Mouse (Mus musculus) ES-E14 (cell line): ENCODE measurements around the gene Cbs.

Experiments used
- CHD2 ChIP-seq: IDR thresholded peaks from 2 replicates; pipeline ENCODE4 v1.6.1; 2014; ENCODE audit warnings: mild to moderate bottlenecking, low read depth, low read length, inconsistent platforms
- HCFC1 ChIP-seq: IDR thresholded peaks from 2 replicates; pipeline ENCODE4 v1.6.1; 2012; ENCODE audit warnings: low read length, inconsistent platforms, borderline replicate concordance; ENCODE audit not compliant: insufficient read depth
- MAFK ChIP-seq: IDR thresholded peaks from 2 replicates; pipeline ENCODE4 v1.6.1; 2014; ENCODE audit warnings: mild to moderate bottlenecking, low read depth, low read length, inconsistent platforms; ENCODE audit not compliant: insufficient read depth
- ZC3H11A ChIP-seq: IDR thresholded peaks from 2 replicates; pipeline ENCODE4 v1.6.1; 2012; ENCODE audit warnings: low read depth, mild to moderate bottlenecking, inconsistent platforms, low read length, borderline replicate concordance
- ZNF384 ChIP-seq: IDR thresholded peaks from 2 replicates; pipeline ENCODE4 v1.6.1; 2012; ENCODE audit warnings: low read depth, low read length, inconsistent platforms

GRCm38 (mm10) chr17:31636942-31637811 is at the start of gene Cbs:
- no peak for TF ChIP-seq CHD2
- no peak for TF ChIP-seq ZC3H11A
- no peak for TF ChIP-seq ZNF384
- TF ChIP-seq HCFC1 = no peak
- no peak for TF ChIP-seq MAFK
